Mouse (Mus musculus): Measurements from ENCODE around the gene Herpud1. TPM values are rescaled to one million over a fixed set of nuclear protein-coding genes. Genes with fewer than 3 reads are reported as not detected.

Herpud1 gene
- polyA plus RNA-seq, 1 experiment from 2014 or later: 62.4 TPM

- H3K4me1 ChIP-seq (ENCODE audit: control insufficient read depth, insufficient read depth, low read length): no peaks in the 10 kb centered on the region
- ATAC-seq (ENCODE audit: insufficient number of reproducible peaks, low FRiP score, low TSS enrichment, low read depth) (no peak), DNase-seq (ENCODE audit: low spot score) (no peak)
- peaks cover 7% of the 10 kb centered on the region; the same call in 1 of the 2 replicates for H3K27me3 ChIP-seq (ENCODE audit: control insufficient read depth, insufficient read depth, low read length)
- H3K4me3 ChIP-seq (ENCODE audit: low read depth, low read length): no peak overlapping the region
- 94% methylated on average over 5 of the region's 5 CpGs for WGBS
- no peak overlapping the region for H3K9ac ChIP-seq (ENCODE audit: low read length)
- no peak overlapping the region for H3K4me2 ChIP-seq (ENCODE audit: low read depth, severe bottlenecking)
- no peaks in the 10 kb centered on the region for H3K36me3 ChIP-seq (ENCODE audit: control insufficient read depth, insufficient read depth, low read length)
- H3K9me3 ChIP-seq (ENCODE audit: control insufficient read depth, low read length): no peaks in the 10 kb centered on the region
- H3K27ac ChIP-seq (replicated peaks; ENCODE audit: low read depth, low read length): no peak overlapping the region
These were observed 49.9 kb downstream of the Herpud1 start for GRCm38 (mm10) chr8:94436112-94436572.

GRCm38 (mm10) chr8:94436900-94437299 is 50.7 kb downstream of the Herpud1 start:
- WGBS: 76% methylated on average over 3 of the region's 3 CpGs
- Histone ChIP-seq H3K9me3 (ENCODE audit: control insufficient read depth, low read length) (no peaks in the 10 kb centered on the region), H3K9ac (ENCODE audit: low read length) (no peak overlapping the region), H3K4me1 (ENCODE audit: control insufficient read depth, insufficient read depth, low read length) (no peaks in the 10 kb centered on the region), H3K4me2 (ENCODE audit: low read depth, severe bottlenecking) (no peak overlapping the region), H3K36me3 (ENCODE audit: control insufficient read depth, insufficient read depth, low read length) (no peaks in the 10 kb centered on the region), H3K27me3 (ENCODE audit: control insufficient read depth, insufficient read depth, low read length) (peaks cover 7% of the 10 kb centered on the region; the same call in 1 of the 2 replicates), H3K4me3 (ENCODE audit: low read depth, low read length) (no peak overlapping the region), H3K27ac (replicated peaks; ENCODE audit: low read depth, low read length) (no peak overlapping the region)
- DNase-seq (ENCODE audit: low spot score): no peak
- no peak for ATAC-seq (ENCODE audit: insufficient number of reproducible peaks, low FRiP score, low TSS enrichment, low read depth)

DNA sequence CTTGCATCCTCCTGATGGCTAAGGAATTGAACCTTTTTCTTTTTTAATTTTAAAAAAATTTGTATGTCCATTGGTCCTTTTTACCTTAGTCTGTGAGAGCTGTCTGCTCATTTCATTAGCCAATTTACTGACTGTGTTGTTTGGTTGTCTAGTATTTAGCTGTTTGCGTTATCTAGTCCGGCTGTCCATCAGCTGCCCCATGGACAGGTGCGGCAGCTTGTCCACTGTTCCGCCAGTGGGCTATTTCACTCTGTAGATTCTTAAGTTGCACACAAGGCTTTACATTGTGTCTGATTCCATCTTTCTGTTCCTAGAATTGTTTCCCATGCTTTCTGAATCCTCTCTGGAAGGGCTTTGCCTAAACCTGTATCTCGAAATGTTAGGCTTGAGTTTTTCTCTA is 52.4 kb downstream of the Herpud1 start:
- Histone ChIP-seq H3K27me3 (ENCODE audit: control insufficient read depth, insufficient read depth, low read length) (peaks cover 3% of the 10 kb centered on the region; the same call in 1 of the 2 replicates), H3K9me3 (ENCODE audit: control insufficient read depth, low read length) (no peaks in the 10 kb centered on the region), H3K9ac (ENCODE audit: low read length) (no peak overlapping the region), H3K27ac (replicated peaks; ENCODE audit: low read depth, low read length) (no peak overlapping the region), H3K4me1 (ENCODE audit: control insufficient read depth, insufficient read depth, low read length) (no peaks in the 10 kb centered on the region), H3K4me2 (ENCODE audit: low read depth, severe bottlenecking) (no peak overlapping the region), H3K4me3 (ENCODE audit: low read depth, low read length) (no peak overlapping the region), H3K36me3 (ENCODE audit: control insufficient read depth, insufficient read depth, low read length) (no peaks in the 10 kb centered on the region)
- ATAC-seq (ENCODE audit: insufficient number of reproducible peaks, low FRiP score, low TSS enrichment, low read depth) (no peak), DNase-seq (ENCODE audit: low spot score) (no peak)
- WGBS: 94% methylated on average over 5 of the region's 5 CpGs

- Histone ChIP-seq H3K36me3 (ENCODE audit: control insufficient read depth, insufficient read depth, low read length) (no peaks in the 10 kb centered on the region), H3K27me3 (ENCODE audit: control insufficient read depth, insufficient read depth, low read length) (no peaks in the 10 kb centered on the region), H3K4me2 (ENCODE audit: low read depth, severe bottlenecking) (no peak overlapping the region), H3K9ac (ENCODE audit: low read length) (no peak overlapping the region), H3K27ac (replicated peaks; ENCODE audit: low read depth, low read length) (no peak overlapping the region), H3K4me3 (ENCODE audit: low read depth, low read length) (no peak overlapping the region), H3K9me3 (ENCODE audit: control insufficient read depth, low read length) (no peaks in the 10 kb centered on the region), H3K4me1 (ENCODE audit: control insufficient read depth, insufficient read depth, low read length) (no peaks in the 10 kb centered on the region)
- ATAC-seq (ENCODE audit: insufficient number of reproducible peaks, low FRiP score, low TSS enrichment, low read depth): no peak
- no peak for DNase-seq (ENCODE audit: low spot score)
These were observed 53.5 kb downstream of the Herpud1 start for GRCm38 (mm10) chr8:94439691-94440090.

DNA sequence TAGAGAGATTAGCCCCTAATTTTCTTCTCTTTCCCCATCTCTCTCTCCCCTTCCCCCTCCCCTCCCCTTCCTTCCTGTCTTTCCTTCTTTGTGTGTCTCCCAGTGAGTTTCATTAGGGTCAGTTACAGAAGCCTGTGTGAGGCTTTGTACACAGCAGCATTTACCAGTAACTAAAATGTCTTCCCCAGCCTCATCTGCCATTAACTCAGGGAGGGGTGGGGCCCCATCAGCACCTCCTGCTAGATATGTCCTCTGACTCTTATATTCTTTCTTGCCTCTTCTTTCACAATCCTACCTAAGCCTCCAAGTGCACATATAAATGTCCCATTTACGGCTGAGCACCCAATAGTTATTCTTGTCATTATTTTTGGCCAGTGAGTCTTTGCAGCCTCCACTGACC is 54.2 kb downstream of the Herpud1 start:
- 97% methylated on average over 1 of the region's 1 CpGs for WGBS

GRCm38 (mm10) chr8:94441686-94442085 is 55.4 kb downstream of the Herpud1 start:
- Histone ChIP-seq H3K4me3 (ENCODE audit: low read depth, low read length) (no peak overlapping the region), H3K36me3 (ENCODE audit: control insufficient read depth, insufficient read depth, low read length) (no peaks in the 10 kb centered on the region), H3K4me1 (ENCODE audit: control insufficient read depth, insufficient read depth, low read length) (no peaks in the 10 kb centered on the region), H3K27ac (replicated peaks; ENCODE audit: low read depth, low read length) (no peak overlapping the region), H3K4me2 (ENCODE audit: low read depth, severe bottlenecking) (no peak overlapping the region), H3K27me3 (ENCODE audit: control insufficient read depth, insufficient read depth, low read length) (no peaks in the 10 kb centered on the region), H3K9ac (ENCODE audit: low read length) (no peak overlapping the region), H3K9me3 (ENCODE audit: control insufficient read depth, low read length) (no peaks in the 10 kb centered on the region)
- DNase-seq (ENCODE audit: low spot score) (no peak), ATAC-seq (ENCODE audit: insufficient number of reproducible peaks, low FRiP score, low TSS enrichment, low read depth) (no peak)
- 93% methylated on average over 1 of the region's 1 CpGs for WGBS

More for the DNA sequence above, 54.2 kb downstream of the Herpud1 start:
- no peak for ATAC-seq (ENCODE audit: insufficient number of reproducible peaks, low FRiP score, low TSS enrichment, low read depth)
- no peak overlapping the region for H3K4me3 ChIP-seq (ENCODE audit: low read depth, low read length)
- H3K9ac ChIP-seq (ENCODE audit: low read length): no peak overlapping the region
- H3K4me1 ChIP-seq (ENCODE audit: control insufficient read depth, insufficient read depth, low read length): no peaks in the 10 kb centered on the region
- DNase-seq (ENCODE audit: low spot score): no peak
- H3K9me3 ChIP-seq (ENCODE audit: control insufficient read depth, low read length): no peaks in the 10 kb centered on the region
- H3K4me2 ChIP-seq (ENCODE audit: low read depth, severe bottlenecking): no peak overlapping the region
- no peaks in the 10 kb centered on the region for H3K36me3 ChIP-seq (ENCODE audit: control insufficient read depth, insufficient read depth, low read length)
- no peak overlapping the region for H3K27ac ChIP-seq (replicated peaks; ENCODE audit: low read depth, low read length)
- no peaks in the 10 kb centered on the region for H3K27me3 ChIP-seq (ENCODE audit: control insufficient read depth, insufficient read depth, low read length)

GRCm38 (mm10) chr8:94443153-94443552 is 56.9 kb downstream of the Herpud1 start:
- no peaks in the 10 kb centered on the region for H3K9me3 ChIP-seq (ENCODE audit: control insufficient read depth, low read length)
- 86% methylated on average over 3 of the region's 3 CpGs for WGBS
- no peak overlapping the region for H3K4me2 ChIP-seq (ENCODE audit: low read depth, severe bottlenecking)
- no peak for ATAC-seq (ENCODE audit: insufficient number of reproducible peaks, low FRiP score, low TSS enrichment, low read depth)
- DNase-seq (ENCODE audit: low spot score): no peak
- no peak overlapping the region for H3K4me3 ChIP-seq (ENCODE audit: low read depth, low read length)
- no peaks in the 10 kb centered on the region for H3K27me3 ChIP-seq (ENCODE audit: control insufficient read depth, insufficient read depth, low read length)
- H3K9ac ChIP-seq (ENCODE audit: low read length): no peak overlapping the region
- no peaks in the 10 kb centered on the region for H3K36me3 ChIP-seq (ENCODE audit: control insufficient read depth, insufficient read depth, low read length)
- H3K27ac ChIP-seq (replicated peaks; ENCODE audit: low read depth, low read length): no peak overlapping the region
- no peaks in the 10 kb centered on the region for H3K4me1 ChIP-seq (ENCODE audit: control insufficient read depth, insufficient read depth, low read length)

DNA sequence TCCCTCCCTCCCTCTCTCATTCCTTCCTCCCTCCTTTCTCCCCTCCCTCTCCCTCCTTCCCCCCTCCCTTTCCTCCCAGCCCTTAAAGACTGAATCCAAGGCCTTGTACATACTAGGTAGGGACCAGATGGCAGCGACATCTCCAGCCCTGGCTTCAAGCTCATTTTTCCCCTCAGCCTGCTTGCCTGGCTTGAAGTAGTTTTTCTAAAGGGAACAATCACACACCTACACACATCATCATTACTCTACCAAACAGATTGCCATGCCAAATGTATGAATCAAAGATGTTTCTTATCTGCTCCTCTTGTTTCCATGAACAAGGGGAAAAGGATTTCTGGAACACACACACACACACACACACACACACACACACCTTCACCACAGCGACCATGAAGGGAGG is 58.2 kb downstream of the Herpud1 start:
- DNase-seq (ENCODE audit: low spot score): no peak
- H3K4me2 ChIP-seq (ENCODE audit: low read depth, severe bottlenecking): no peak overlapping the region
- H3K4me3 ChIP-seq (ENCODE audit: low read depth, low read length): no peak overlapping the region
- H3K27me3 ChIP-seq (ENCODE audit: control insufficient read depth, insufficient read depth, low read length): no peaks in the 10 kb centered on the region
- no peaks in the 10 kb centered on the region for H3K4me1 ChIP-seq (ENCODE audit: control insufficient read depth, insufficient read depth, low read length)
- no peak overlapping the region for H3K27ac ChIP-seq (replicated peaks; ENCODE audit: low read depth, low read length)
- WGBS: 82% methylated on average over 2 of the region's 2 CpGs
- no peak for ATAC-seq (ENCODE audit: insufficient number of reproducible peaks, low FRiP score, low TSS enrichment, low read depth)
- H3K36me3 ChIP-seq (ENCODE audit: control insufficient read depth, insufficient read depth, low read length): no peaks in the 10 kb centered on the region
- no peak overlapping the region for H3K9ac ChIP-seq (ENCODE audit: low read length)
- no peaks in the 10 kb centered on the region for H3K9me3 ChIP-seq (ENCODE audit: control insufficient read depth, low read length)

All from limb, embryonic 11.5 days (tissue).